Mouse (Mus musculus): ENCODE measurements around the gene Svip.

GRCm38 (mm10) chr7:51975181-51975580 lies 30.6 kb downstream of the Svip start:
- TF ChIP-seq POLR2A (IDR thresholded peaks at IDR 0.05; ENCODE audit: borderline replicate concordance, extremely low read depth, insufficient read depth, insufficient read length, poor library complexity, severe bottlenecking): no peak
- TF ChIP-seq CTCF (IDR thresholded peaks at IDR 0.05; ENCODE audit: borderline replicate concordance, extremely low read depth, insufficient read depth, insufficient read length): no peak

Data from brain, embryonic 14.5 days (tissue).